Mouse (Mus musculus): ENCODE results near the gene Phgdh.

DNA sequence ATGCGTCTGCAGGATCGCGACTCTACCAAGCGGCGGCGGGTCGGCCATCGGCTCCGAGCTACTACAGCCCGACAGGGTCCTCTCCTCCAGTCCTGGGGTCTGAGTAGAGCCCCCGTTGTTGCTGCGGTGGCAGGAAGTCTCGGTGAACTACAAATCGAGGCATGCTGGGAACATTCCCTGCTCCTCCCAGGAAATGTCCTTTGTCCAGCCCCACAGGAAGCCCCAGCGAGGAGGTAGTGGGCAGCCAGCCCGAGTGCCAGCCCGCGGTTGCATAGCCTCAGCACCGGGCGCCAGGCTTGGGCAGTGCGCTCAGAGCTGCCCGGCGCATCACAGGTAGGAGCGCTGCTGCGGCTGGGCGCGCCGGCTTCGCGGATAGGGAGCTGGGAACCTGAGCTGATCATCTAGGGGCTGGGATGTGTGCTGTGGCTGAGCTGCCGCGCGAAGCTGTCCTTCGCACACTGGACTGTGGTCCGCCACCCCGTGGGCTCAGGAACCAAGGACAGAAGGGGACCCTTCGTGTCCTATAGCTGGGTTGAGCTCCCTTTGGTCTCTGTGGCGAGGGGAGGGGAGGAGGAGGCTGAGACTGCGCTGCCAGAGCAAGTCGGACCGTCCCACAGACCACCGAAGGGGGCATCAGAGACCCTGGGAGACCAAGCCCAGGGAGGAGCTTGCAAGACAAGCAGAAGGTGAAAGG, 42.6 kb upstream of the Phgdh start, which contains the start of gene Zfp697:
- TF ChIP-seq GATA1 (IDR thresholded peaks at IDR 0.05; ENCODE audit: low read length) (no peak), TAL1 (IDR thresholded peaks at IDR 0.05; ENCODE audit: low read length) (no peak)

Data from erythroblast, embryonic 14.5 days (primary cell).